Mouse (Mus musculus): ENCODE results near the gene Nhej1. TPM values are rescaled to one million over a fixed set of nuclear protein-coding genes. Genes with fewer than 3 reads are reported as not detected.
A peak's percentile ranks its signal among the peaks of the same experiment; 100 is the strongest.

The Nhej1 gene
- polyA plus RNA-seq, 1 experiment from 2014 or later = 8.2 TPM

DNA sequence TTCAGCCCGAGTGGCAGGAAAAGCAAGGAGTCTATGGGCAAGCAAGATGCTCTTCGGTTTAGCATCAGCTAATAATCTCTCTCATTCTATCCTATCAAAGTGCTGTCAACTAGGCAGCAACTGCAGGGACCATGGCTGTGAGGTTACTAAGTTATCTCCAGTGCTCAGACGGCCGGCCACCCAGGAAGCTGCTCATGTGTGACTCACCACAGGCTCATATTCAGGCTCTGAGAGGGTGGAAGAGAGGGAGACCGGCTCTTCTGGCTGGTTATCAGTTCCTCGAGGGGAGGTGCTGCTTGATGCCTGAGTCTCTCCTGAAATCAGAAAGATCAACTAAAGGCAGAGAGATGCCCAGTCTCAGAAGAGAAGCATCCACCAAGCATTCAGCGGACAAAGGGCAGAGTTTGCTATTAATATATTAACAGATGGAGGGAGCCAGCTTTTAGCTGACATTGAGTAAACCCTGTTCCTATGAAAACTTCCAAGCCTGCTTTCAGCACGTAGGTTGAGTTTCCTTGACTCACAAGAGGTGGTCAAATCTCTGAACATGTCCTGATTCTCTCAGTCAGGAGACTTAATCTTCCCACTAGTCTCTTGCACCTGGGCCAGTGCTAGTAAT lies 156.9 kb downstream of the Nhej1 start:
- no peak overlapping the region for H3K4me2 ChIP-seq (ENCODE audit: low read length)
- no peak overlapping the region for H3K4me3 ChIP-seq (replicated peaks; ENCODE audit: low read length)
- no peak overlapping the region for H3K27ac ChIP-seq (ENCODE audit: low read length)
- H3K4me1 ChIP-seq (replicated peaks; ENCODE audit: control insufficient read depth, insufficient read depth, low read length) = peaks cover 3% of the 10 kb centered on the region; the same call in 1 of the 2 replicates
- WGBS = 80% methylated on average over 8 of the region's 8 CpGs
- H3K9ac ChIP-seq (replicated peaks; ENCODE audit: low read depth, low read length) = no peak overlapping the region
- H3K9me3 ChIP-seq (ENCODE audit: control insufficient read depth, low read length) = no peaks in the 10 kb centered on the region
- no peak for ATAC-seq
- no peaks in the 10 kb centered on the region for H3K36me3 ChIP-seq (ENCODE audit: control insufficient read depth, insufficient read depth)
- no peaks in the 10 kb centered on the region for H3K27me3 ChIP-seq (replicated peaks; ENCODE audit: control insufficient read depth, insufficient read depth, low read length)

DNA sequence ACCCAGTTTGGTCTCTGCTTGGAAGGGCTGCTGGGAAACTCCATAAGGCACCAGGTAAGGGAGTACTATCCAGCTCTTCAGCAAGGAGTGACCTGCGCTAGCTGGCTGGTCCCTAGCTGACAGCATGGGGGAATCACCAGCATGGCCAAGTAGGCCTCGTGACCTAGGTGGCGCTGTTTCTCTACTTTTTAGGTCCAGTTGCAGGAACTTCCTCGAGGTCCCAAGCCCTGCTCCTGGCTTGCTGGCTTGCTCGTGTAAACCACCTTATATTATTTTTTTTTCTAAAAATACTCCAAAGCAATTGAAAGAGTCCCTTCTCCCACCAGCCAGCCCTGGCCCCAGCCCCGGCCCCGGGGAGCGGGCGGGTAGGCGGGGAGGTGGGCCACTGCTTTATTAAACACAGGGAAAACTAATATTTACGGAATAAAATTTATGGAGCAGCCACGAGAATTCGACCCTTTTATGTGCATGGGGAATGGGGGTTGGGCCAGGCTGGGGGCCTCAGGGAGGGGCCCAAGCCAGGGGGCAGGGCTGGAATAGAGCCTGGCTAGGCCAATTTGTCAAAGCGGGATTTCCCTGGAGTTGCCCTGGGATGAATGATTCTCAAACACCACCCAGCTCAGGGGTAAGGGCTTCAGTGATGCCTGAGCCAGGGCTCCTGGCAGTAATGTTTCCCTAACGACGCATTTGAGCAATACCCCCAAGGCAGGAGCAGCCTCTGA lies 160.3 kb downstream of the Nhej1 start:
- WGBS = 12% methylated on average over 16 of the region's 16 CpGs
- Histone ChIP-seq H3K27ac (ENCODE audit: low read length) (no peak overlapping the region), H3K9ac (replicated peaks; ENCODE audit: low read depth, low read length) (no peak overlapping the region), H3K4me1 (replicated peaks; ENCODE audit: control insufficient read depth, insufficient read depth, low read length) (peaks cover 3% of the 10 kb centered on the region; the same call in 1 of the 2 replicates), H3K27me3 (replicated peaks; ENCODE audit: control insufficient read depth, insufficient read depth, low read length) (no peaks in the 10 kb centered on the region), H3K36me3 (ENCODE audit: control insufficient read depth, insufficient read depth) (no peaks in the 10 kb centered on the region), H3K9me3 (ENCODE audit: control insufficient read depth, low read length) (no peaks in the 10 kb centered on the region), H3K4me3 (replicated peaks; ENCODE audit: low read length) (no peak overlapping the region), H3K4me2 (ENCODE audit: low read length) (peak overlapping the region; percentile 32)
- 0 out of 2 replicates have a peak, but pooled peaks have one; percentile 49 for ATAC-seq

DNA sequence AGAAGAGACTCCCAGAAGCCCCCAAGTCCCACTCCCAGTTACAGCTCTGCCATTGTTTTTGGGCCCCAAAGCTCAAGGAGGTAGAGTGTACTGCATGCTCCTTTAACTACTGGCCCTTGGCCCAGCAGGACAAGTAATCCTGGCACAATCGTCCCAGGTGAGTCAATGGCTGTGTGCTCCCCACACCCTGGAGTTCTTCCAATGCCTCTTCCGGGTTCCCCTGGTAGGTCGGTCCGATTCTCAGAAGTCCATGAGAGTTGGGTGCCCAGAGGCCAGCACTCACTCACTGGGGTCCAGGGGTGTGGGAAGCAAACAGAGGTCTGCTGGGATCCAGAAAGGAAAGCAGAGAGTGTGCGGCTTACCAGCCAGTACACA lies 162.2 kb downstream of the Nhej1 start:
- H3K4me3 ChIP-seq (replicated peaks; ENCODE audit: low read length) = no peak overlapping the region
- WGBS = 90% methylated on average over 5 of the region's 5 CpGs
- H3K9ac ChIP-seq (replicated peaks; ENCODE audit: low read depth, low read length) = no peak overlapping the region
- H3K27ac ChIP-seq (ENCODE audit: low read length) = no peak overlapping the region
- no peaks in the 10 kb centered on the region for H3K9me3 ChIP-seq (ENCODE audit: control insufficient read depth, low read length)
- no peak for ATAC-seq
- no peaks in the 10 kb centered on the region for H3K36me3 ChIP-seq (ENCODE audit: control insufficient read depth, insufficient read depth)
- no peak overlapping the region for H3K4me2 ChIP-seq (ENCODE audit: low read length)
- H3K27me3 ChIP-seq (replicated peaks; ENCODE audit: control insufficient read depth, insufficient read depth, low read length) = no peaks in the 10 kb centered on the region
- H3K4me1 ChIP-seq (replicated peaks; ENCODE audit: control insufficient read depth, insufficient read depth, low read length) = peaks cover 3% of the 10 kb centered on the region; the same call in 1 of the 2 replicates

DNA sequence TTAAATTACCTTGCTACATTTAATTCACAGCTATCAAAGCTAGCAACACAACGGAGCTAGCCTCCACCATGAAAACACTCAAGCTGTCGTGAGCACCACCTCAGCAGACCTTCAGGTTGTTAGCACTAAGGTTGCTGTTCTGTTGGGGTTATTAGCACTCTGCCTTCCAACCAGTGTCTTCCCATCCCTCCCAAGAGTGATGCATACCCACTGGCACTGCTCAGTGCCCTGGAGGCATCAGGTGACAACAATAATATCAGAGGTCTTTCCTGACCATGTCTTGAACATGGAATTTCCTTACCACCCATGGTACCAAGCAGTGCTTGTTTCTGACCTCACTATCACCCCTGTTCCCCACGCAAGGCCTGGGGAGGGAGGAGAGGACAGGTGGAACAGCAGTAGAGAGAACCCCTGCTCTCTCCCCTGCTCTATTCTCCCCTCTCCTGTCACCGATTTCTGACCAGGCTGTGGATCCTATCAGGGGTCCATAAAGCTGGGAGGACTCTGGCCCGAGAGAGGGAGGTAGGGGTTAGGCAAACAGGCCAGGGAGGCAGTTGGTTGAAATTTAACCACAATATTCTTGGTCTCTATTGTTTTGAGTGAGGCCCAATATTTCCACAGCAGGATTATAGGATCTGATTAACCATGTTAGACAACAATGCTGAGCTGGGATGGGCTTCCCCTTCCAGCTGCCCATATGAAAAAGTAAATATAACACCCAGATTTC lies 162.7 kb downstream of the Nhej1 start:
- WGBS = 76% methylated on average over 5 of the region's 5 CpGs
- Histone ChIP-seq H3K27ac (ENCODE audit: low read length) (no peak overlapping the region), H3K4me1 (replicated peaks; ENCODE audit: control insufficient read depth, insufficient read depth, low read length) (peaks cover 3% of the 10 kb centered on the region; the same call in 1 of the 2 replicates), H3K4me2 (ENCODE audit: low read length) (no peak overlapping the region), H3K9ac (replicated peaks; ENCODE audit: low read depth, low read length) (no peak overlapping the region), H3K27me3 (replicated peaks; ENCODE audit: control insufficient read depth, insufficient read depth, low read length) (no peaks in the 10 kb centered on the region), H3K9me3 (ENCODE audit: control insufficient read depth, low read length) (no peaks in the 10 kb centered on the region), H3K36me3 (ENCODE audit: control insufficient read depth, insufficient read depth) (no peaks in the 10 kb centered on the region), H3K4me3 (replicated peaks; ENCODE audit: low read length) (no peak overlapping the region)
- no peak for ATAC-seq

DNA sequence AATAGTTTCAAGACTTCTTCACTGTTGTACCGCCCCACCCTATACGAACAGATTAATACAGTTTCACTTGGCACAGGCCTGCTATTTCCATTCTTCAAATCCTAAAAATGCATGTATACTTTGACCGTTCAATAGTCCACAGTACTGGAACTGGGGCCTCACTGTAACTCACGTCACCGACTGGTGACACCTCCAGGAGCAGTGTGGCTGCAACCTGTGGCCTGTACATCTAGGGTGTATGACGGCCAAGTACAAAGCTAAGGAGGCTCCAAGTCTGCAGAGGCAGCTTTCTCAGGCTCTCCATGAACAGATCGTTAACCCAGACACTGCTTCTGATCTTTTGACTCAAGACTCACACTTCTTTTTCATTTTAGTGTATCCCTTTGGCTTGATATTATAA lies 163.3 kb downstream of the Nhej1 start:
- 91% methylated on average over 7 of the region's 7 CpGs for WGBS
- Histone ChIP-seq H3K9me3 (ENCODE audit: control insufficient read depth, low read length) (no peaks in the 10 kb centered on the region), H3K9ac (replicated peaks; ENCODE audit: low read depth, low read length) (no peak overlapping the region)

DNA sequence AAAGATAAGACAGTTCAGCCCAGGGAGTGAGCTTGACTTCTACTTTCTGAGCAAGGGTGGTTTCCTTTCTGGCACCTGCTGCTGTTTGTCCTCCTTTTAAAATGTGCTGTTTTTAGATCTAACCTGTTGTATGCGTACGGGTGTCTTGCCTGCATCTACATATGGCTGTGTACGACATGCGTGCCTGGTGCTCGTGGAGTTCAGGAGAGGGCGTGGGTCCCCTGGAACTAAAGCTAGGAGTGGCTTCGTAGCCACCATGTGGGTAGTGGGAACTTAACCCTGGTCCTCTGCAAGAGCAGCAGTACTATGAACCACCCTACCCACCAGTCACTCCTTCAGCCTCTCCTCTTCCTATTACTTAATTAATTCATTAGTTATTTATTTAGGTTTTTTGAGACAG lies 164.9 kb downstream of the Nhej1 start:
- peaks cover 5% of the 10 kb centered on the region; the same call in 1 of the 2 replicates for H3K27me3 ChIP-seq (replicated peaks; ENCODE audit: control insufficient read depth, insufficient read depth, low read length)
- no peaks in the 10 kb centered on the region for H3K36me3 ChIP-seq (ENCODE audit: control insufficient read depth, insufficient read depth)
- H3K4me1 ChIP-seq (replicated peaks; ENCODE audit: control insufficient read depth, insufficient read depth, low read length) = peaks cover 3% of the 10 kb centered on the region; the same call in 1 of the 2 replicates
- H3K9ac ChIP-seq (replicated peaks; ENCODE audit: low read depth, low read length) = no peak overlapping the region
- no peak overlapping the region for H3K27ac ChIP-seq (ENCODE audit: low read length)
- H3K4me3 ChIP-seq (replicated peaks; ENCODE audit: low read length) = no peak overlapping the region
- WGBS = 92% methylated on average over 7 of the region's 7 CpGs
- H3K4me2 ChIP-seq (ENCODE audit: low read length) = no peak overlapping the region
- no peaks in the 10 kb centered on the region for H3K9me3 ChIP-seq (ENCODE audit: control insufficient read depth, low read length)
- ATAC-seq = no peak

More for the DNA sequence above, 163.3 kb downstream of the Nhej1 start:
- no peak overlapping the region for H3K4me2 ChIP-seq (ENCODE audit: low read length)
- H3K36me3 ChIP-seq (ENCODE audit: control insufficient read depth, insufficient read depth) = no peaks in the 10 kb centered on the region
- no peak overlapping the region for H3K4me3 ChIP-seq (replicated peaks; ENCODE audit: low read length)
- H3K27ac ChIP-seq (ENCODE audit: low read length) = no peak overlapping the region
- peaks cover 3% of the 10 kb centered on the region; the same call in 1 of the 2 replicates for H3K27me3 ChIP-seq (replicated peaks; ENCODE audit: control insufficient read depth, insufficient read depth, low read length)
- ATAC-seq = no peak
- H3K4me1 ChIP-seq (replicated peaks; ENCODE audit: control insufficient read depth, insufficient read depth, low read length) = peaks cover 3% of the 10 kb centered on the region; the same call in 1 of the 2 replicates

DNA sequence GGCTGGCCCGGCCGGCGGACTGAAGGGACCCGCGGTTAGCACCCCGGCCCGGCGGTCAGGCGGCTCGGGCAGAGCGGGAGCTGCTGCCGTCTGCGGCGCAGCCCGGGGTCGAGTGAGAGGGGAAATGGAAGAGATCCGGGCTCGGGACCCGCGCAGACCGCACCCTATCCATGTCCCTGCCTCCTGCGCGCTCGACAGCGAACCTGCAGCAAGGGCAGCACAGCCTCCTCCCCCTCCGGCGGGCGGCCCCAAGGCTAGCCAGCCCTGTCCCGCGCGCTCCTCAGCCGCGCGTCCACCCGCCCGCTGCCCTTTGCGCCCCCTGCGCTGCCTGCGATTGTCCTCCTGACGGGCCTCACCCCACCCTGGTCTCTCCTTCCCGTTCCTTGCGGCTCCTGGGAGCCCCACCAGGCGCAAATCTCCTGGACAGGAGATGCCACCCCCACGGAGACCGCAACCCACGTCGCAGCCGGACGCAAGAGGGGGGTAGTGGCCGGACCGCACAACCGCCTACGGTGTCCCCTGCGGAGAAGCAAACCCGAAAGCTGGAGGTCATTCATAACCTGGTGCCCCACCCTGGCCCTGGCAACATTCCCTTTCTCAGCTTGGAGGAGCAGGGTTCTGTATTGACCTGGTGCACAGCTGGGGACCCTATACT lies 173.3 kb downstream of the Nhej1 start, which contains the start of gene Ihh:
TSS of gene Ihh (minus strand) at position 117 of the 655 bp plus-strand sequence.
- peak within 1 kb of the TSS; percentile 6; the same call in 1 of the 2 replicates for H3K9ac ChIP-seq (replicated peaks; ENCODE audit: low read depth, low read length)

DNA sequence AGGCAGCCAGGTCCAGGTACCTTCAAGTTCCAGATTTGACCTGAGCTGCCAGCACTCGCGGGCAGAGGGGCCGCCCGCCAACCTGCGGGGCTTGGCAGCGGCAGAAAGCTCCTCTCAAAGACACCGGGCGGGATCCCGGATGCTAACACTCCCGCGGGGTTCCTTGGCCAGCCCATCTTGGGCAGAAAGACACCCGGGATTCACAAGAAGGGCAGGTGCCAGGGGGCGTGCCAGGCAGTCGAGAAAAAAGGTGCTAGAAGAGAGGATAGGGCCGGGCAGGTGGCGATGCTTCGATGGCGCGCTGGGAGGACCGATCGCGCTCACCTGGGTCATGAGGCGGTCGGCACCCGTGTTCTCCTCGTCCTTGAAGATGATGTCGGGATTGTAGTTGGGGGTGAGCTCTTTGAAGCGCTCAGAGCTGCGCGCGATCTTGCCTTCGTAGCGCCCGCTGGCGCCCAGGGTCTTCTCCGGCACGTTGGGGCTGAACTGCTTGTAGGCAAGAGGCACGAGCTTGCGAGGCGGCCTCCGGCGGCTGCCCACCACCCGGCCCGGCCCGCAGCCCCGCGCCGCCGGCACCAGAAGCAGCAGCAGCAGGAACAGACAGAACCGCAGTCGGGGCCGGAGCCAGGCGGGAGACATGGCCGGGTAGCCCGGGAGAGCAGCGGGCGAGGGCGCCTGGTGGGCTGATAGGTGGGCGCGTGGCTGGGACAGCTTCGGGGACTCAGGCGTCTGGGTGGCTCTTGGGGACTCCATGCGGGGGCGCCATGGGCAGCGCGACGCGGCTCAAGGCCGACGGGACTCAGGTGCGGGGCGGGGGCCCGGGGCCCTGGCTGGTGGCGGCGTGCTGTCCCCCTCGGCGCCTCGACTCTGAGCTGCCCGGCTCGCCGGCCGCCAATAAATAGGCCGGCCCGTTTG lies 174.2 kb downstream of the Nhej1 start:
- ATAC-seq = no peak
- peak overlapping the region; percentile 55 for H3K4me2 ChIP-seq (ENCODE audit: low read length)
- H3K36me3 ChIP-seq (ENCODE audit: control insufficient read depth, insufficient read depth) = no peaks in the 10 kb centered on the region
- H3K27me3 ChIP-seq (replicated peaks; ENCODE audit: control insufficient read depth, insufficient read depth, low read length) = peaks cover 84% of the 10 kb centered on the region
- 1% methylated on average over 76 of the region's 84 CpGs for WGBS
- H3K27ac ChIP-seq (ENCODE audit: low read length) = no peak overlapping the region
- peak overlapping the region; percentile 39 for H3K4me3 ChIP-seq (replicated peaks; ENCODE audit: low read length)
- no peaks in the 10 kb centered on the region for H3K9me3 ChIP-seq (ENCODE audit: control insufficient read depth, low read length)
- H3K4me1 ChIP-seq (replicated peaks; ENCODE audit: control insufficient read depth, insufficient read depth, low read length) = peaks cover 30% of the 10 kb centered on the region
- peak overlapping the region; percentile 6; the same call in 1 of the 2 replicates for H3K9ac ChIP-seq (replicated peaks; ENCODE audit: low read depth, low read length)

More for the DNA sequence above, 173.3 kb downstream of the Nhej1 start, which contains the start of gene Ihh:
- no peak for ATAC-seq
- peak within 1 kb of the TSS; percentile 55 for H3K4me2 ChIP-seq (ENCODE audit: low read length)
- H3K4me3 ChIP-seq (replicated peaks; ENCODE audit: low read length) = peak within 1 kb of the TSS; percentile 39
- H3K27ac ChIP-seq (ENCODE audit: low read length) = no peak within 1 kb of the TSS
- WGBS = 1% methylated on average over 48 of the region's 55 CpGs
- H3K9me3 ChIP-seq (ENCODE audit: control insufficient read depth, low read length) = no peaks in the 10 kb centered on the region
- peaks cover 30% of the 10 kb centered on the region for H3K4me1 ChIP-seq (replicated peaks; ENCODE audit: control insufficient read depth, insufficient read depth, low read length)
- H3K36me3 ChIP-seq (ENCODE audit: control insufficient read depth, insufficient read depth) = no peaks in the 10 kb centered on the region
- H3K27me3 ChIP-seq (replicated peaks; ENCODE audit: control insufficient read depth, insufficient read depth, low read length) = peaks cover 80% of the 10 kb centered on the region
